Mouse (Mus musculus) right cerebral cortex, postnatal 4 days (tissue): Measurements from ENCODE around the gene Hivep2.

Experiments used
- DNase-seq: peaks from one replicate; pipeline ENCODE4 v3.0.0-alpha.2; 2022

The Hivep2 gene

GRCm38 (mm10) chr10:14087316-14087715, 121.4 kb downstream of the Hivep2 start:
- no peak for DNase-seq

- DNase-seq: no peak
Observed at GRCm38 (mm10) chr10:14089488-14089887, 123.6 kb downstream of the Hivep2 start.

- DNase-seq: no peak
Observed at GRCm38 (mm10) chr10:14094033-14094432, 128.2 kb downstream of the Hivep2 start.

- no peak for DNase-seq
Observed at GRCm38 (mm10) chr10:14096045-14096444, 130.2 kb downstream of the Hivep2 start.

- no peak for DNase-seq
Observed at GRCm38 (mm10) chr10:14099182-14099581, 133.3 kb downstream of the Hivep2 start.

GRCm38 (mm10) chr10:14100041-14100440, 134.2 kb downstream of the Hivep2 start:
- DNase-seq: no peak

GRCm38 (mm10) chr10:14100847-14101246, 135.0 kb downstream of the Hivep2 start:
- DNase-seq: no peak

GRCm38 (mm10) chr10:14101966-14102365, 136.1 kb downstream of the Hivep2 start:
- no peak for DNase-seq

GRCm38 (mm10) chr10:14107980-14108671, 142.3 kb downstream of the Hivep2 start:
- no peak for DNase-seq

- DNase-seq: no peak
Observed at GRCm38 (mm10) chr10:14115846-14116245, 150.0 kb downstream of the Hivep2 start.

- no peak for DNase-seq
Observed at GRCm38 (mm10) chr10:14116978-14117377, 151.1 kb downstream of the Hivep2 start.

GRCm38 (mm10) chr10:14119201-14119600, 153.3 kb downstream of the Hivep2 start:
- no peak for DNase-seq

GRCm38 (mm10) chr10:14120512-14120911, 154.6 kb downstream of the Hivep2 start:
- DNase-seq: no peak

GRCm38 (mm10) chr10:14127826-14128225, 162.0 kb downstream of the Hivep2 start:
- DNase-seq: no peak

- no peak for DNase-seq
Observed at GRCm38 (mm10) chr10:14130270-14130669, 164.4 kb downstream of the Hivep2 start.

GRCm38 (mm10) chr10:14131307-14131706, 165.4 kb downstream of the Hivep2 start:
- DNase-seq: no peak

GRCm38 (mm10) chr10:14132061-14132460, 166.2 kb downstream of the Hivep2 start:
- no peak for DNase-seq

- no peak for DNase-seq
Observed at GRCm38 (mm10) chr10:14132937-14133336, 167.1 kb downstream of the Hivep2 start.

- no peak for DNase-seq
Observed at GRCm38 (mm10) chr10:14138663-14139062, 172.8 kb downstream of the Hivep2 start.

- DNase-seq: no peak
Observed at GRCm38 (mm10) chr10:14144840-14145239, 179.0 kb downstream of the Hivep2 start.

- DNase-seq: no peak
Observed at GRCm38 (mm10) chr10:14164829-14165228, 199.0 kb downstream of the Hivep2 start.

GRCm38 (mm10) chr10:14168197-14168844, 202.4 kb downstream of the Hivep2 start:
- DNase-seq: no peak

- no peak for DNase-seq
Observed at GRCm38 (mm10) chr10:14168869-14169566, 203.1 kb downstream of the Hivep2 start.

- DNase-seq: no peak
Observed at GRCm38 (mm10) chr10:14174124-14174523, 208.2 kb downstream of the Hivep2 start.
